Mouse (Mus musculus) retina, adult 2 months (tissue): ENCODE measurements around the gene Ivns1abp.
"Not testable (repeated sequence)": the region's sequence is repeated elsewhere in the genome, so short reads cannot be mapped to it uniquely, and the experiment has no call there.

Experiments
- DNase-seq: peaks from one replicate; pipeline ENCODE4 v3.0.0-alpha.2; 2012; ENCODE audit warnings: low read depth, low spot score

The Ivns1abp gene

GRCm38 (mm10) chr1:151341321-151342044, 2.8 kb upstream of the Ivns1abp start:
- no peak for DNase-seq

DNA sequence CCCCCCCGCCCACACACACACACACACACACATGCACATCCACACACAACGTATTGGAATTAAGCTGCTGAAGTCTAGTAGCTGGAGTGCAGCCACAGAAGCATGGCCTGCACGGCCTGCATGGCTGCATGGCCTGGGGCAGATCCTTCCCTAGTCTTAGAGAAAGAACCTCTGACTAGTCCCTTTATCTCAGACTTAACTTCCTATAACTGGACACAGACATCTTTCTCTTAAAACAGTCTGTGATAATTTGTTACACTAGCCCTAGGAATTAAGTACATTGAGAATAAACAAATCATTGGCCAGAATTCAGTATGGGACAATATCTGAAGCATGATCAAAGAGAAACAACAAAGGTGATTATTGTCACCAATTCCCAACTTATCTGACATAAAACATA, 2.0 kb upstream of the Ivns1abp start:
- no peak for DNase-seq

GRCm38 (mm10) chr1:151342968-151343367, 1.3 kb upstream of the Ivns1abp start:
- no peak for DNase-seq

DNA sequence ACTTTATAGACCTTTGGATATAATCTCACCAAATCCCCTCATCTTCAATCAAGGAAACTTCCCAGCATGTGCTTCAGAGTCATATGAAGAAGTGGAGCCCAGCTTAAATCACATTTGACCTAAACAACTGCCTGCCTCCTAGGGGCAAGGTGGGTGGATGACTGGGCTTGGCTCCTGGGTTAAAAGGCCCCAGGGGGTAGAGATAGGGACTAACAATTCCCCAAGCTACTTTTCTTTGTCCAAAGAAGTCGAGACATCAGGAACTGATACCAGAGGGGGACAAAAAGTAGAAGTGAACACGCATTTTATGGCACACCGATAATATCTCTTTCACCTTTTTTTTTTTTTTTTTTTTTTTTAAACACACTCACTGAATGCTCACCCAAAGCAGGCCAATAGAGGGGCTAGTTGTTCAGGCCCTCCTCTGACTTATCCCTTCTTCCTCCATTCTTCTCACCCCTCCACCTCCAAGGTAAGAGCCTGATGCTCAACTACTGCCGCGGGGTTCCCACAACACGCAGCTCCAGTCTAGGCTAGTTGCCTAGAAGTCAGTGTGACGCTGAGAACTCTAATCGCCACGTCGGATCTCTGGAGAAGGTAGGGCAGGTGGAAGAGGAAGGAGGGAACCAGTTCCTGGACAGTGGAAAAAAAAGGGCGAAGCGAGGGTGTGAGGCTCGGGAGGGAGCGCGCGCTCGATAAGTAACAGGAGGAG, 550 bp upstream of the Ivns1abp start:
- DNase-seq: no peak

DNA sequence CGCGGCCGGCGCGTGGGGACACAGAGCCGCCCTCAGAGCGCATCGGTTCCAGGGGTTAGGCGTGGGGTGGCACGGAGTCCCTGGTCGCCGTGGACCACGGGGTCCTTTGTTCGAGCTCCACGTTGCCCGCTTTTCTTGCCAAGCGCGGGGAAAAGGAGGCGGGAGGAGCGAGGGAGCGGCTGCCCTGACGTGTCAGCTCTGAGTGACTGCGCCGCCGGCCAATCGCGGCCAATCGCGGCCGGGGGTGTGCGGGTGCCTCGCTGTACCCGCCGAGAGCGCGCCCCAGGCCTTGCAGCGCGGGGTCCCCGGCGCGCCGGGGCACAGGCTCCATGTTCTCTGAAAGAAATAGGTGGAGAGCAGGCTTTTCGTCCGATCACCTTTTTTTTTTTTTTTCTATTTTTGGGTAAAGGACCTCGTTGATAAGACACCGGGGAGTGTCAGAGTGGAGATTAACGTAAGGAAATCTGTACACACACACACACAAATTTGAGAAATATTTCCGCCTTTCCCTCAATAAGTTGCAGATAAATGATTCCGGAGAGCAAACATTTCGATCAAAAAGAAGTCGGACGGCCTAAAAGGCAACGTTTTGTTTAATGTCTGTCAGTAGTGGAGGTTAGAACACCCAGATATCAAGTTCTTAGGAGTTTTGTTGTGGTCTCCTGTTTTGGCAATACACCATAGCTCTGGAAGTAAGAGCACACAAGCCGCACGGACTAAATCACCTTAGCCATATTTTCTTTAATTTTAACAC, 1.0 kb downstream of the Ivns1abp start:
- peak; percentile 76 for DNase-seq

- no peak for DNase-seq
Observed at GRCm38 (mm10) chr1:151345863-151346195, 1.6 kb downstream of the Ivns1abp start.

DNA sequence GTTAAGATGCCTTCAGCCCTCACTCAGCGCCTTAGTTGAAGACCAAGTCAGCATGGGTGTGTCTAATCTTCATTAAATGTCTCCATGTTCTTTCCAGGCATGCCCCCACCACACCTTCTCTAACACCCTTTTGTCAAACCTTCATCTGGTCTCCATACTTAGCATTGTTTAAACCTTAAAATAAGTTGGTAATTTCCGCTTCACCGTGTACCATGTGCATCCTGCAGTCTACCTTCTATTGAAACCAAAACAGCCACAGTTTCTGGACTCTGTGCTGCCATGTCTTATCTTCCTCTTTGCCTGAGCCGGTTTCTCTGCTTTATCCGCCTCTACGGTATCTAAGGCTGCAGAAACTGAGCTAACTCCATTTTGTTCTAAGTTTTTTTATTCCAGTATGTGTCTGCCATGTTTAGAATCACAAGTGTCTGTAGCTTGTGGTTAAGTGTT, 2.4 kb downstream of the Ivns1abp start:
- no peak for DNase-seq

GRCm38 (mm10) chr1:151348293-151348692, 4.0 kb downstream of the Ivns1abp start:
- not testable (repeated sequence) for DNase-seq

DNA sequence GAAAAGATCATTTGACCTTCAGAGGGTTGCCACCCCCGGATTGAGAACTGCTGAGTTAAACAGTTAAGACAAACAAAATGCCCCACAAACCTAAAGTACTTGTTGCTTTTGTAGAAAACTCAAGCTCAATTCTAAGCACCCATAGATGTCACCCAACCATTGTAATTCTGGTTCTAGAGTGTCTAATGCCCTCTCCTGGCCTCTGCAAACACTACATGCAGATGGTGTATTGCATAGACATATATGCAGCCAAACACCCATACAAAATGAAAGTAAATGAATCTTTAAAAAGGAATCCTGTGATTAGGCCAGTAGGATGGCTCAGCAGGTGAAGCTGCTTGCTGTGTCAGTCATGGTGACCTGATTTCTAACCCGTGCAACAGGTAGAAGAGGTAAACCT, 8.6 kb downstream of the Ivns1abp start:
- no peak for DNase-seq

DNA sequence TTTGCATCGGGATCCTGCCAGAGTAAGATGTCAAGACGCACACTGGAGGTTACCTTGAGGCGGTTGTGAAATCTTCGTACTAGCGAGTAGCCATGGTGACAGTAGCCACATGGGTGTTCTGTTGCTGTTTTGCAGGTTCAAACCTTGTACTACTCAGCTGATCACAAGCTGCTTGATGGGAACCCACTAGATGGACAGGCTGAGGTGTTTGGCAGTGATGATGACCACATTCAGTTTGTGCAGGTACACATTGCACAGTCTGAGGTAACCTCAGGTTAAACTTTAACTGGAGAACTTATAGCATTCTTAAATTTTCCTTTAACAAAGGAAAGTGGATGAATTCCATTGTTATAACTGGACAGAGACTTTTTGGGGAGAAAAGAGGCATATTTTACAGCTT, 11.7 kb downstream of the Ivns1abp start:
- DNase-seq: no peak

DNA sequence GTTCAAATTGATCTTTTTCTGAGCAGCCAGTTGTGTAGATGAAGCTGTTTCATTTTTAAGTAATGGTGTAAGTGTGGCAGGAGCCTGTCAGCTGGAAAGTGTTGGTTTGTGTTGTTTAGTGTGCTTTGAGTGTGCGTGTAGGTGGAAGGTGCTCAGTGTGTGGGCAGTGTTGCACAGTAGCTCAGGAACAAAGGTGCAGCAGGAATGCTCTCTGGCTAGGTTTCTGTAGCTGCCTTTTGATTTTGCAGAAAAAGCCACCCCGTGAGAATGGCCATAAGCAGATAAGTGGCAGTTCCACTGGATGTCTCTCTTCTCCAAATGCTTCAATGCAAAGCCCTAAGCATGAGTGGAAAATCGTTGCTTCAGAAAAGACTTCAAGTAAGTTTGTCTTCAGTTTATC, 15.1 kb downstream of the Ivns1abp start:
- DNase-seq: no peak

GRCm38 (mm10) chr1:151366944-151367605, 22.8 kb downstream of the Ivns1abp start:
- no peak for DNase-seq

DNA sequence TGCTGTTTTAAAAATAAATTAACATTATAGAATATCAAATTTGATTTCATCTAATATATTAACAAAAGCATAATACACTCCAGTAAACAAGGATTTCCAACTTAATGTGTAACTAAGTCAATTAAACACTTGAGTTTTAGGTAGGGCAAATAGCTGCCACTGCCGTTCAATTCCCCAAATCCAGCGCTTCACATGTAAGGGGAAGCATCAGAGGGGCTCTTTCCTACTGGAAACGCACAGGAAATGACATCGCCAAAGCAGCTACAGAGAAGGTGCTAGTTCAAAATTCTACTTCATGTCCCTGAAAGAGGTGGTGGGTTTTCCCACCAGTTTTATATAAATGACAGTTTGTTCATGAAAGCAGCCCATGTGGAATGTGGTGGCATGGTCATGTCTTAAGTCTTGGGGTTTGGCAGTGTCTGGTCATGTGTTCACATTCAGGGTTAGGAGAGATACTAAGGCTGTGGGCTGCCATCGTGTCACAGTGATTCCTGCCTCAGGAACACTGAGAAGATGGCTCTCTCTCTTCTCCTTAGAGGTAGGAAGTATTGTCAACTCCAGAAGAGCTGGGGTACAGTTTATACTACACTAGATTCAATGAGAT, 23.5 kb downstream of the Ivns1abp start:
- DNase-seq: no peak

DNA sequence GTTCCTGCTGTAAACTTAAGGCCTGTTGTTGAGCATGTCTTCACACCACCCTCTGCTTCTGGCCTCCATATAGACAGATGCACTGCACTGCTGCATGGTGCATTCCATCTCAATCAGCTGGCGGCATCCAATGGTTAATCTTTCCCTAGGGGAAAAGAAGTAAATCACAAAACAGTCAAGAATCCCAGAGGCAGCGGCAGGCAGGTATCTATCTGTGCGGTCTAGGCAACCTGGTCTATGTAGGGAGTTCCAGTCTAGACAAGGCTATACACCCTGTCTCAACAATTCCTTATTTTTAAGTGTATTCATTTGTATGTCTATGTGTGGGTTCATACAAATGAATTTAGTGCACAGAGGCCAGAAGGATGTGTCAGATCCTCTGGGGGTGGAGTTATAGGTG, 24.2 kb downstream of the Ivns1abp start:
- DNase-seq: no peak

- DNase-seq: no peak
Observed at GRCm38 (mm10) chr1:151370573-151370972, 26.3 kb downstream of the Ivns1abp start.

- DNase-seq: no peak
Observed at GRCm38 (mm10) chr1:151371543-151371942, 27.3 kb downstream of the Ivns1abp start.

DNA sequence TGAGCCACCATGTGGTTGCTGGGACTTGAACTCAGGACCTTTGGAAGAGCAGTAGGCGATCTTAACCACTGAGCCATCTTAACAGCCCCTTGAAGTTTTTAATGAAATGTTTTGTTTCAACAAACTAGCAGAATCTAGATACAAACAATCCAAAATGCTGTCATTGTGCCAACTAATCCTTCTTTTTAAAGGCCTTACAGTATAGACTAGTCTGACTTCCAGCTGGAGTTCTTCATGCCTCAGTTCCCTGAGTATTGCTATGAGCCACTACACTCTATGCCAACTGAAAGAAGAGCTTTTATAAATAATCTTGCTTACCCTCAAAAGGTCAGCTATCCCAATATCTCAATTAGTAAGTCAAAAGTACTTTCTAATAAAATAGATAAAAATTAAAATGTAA, 28.5 kb downstream of the Ivns1abp start:
- DNase-seq: no peak

GRCm38 (mm10) chr1:151377353-151377752, 33.1 kb downstream of the Ivns1abp start:
- no peak for DNase-seq

GRCm38 (mm10) chr1:151390029-151390428, 45.8 kb downstream of the Ivns1abp start:
- peak; percentile 8 for DNase-seq

DNA sequence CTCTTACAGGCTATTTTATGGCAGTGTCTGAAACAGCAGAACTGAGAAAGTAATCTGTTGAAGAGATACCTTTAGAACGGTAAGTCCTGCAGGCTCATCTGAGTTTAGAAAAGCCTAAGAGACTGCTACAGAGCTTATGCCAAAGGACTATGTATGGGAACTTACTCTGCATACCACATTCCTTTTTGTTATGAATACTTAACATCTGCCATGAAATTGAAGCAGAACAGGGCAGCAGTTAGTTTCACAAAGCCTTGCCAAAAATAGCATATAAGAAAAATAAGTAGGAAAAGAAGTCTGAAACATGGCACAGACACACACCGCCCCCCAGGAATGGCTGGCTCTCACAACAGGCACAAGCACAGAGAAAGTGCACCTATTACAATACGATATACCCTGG, 65.5 kb downstream of the Ivns1abp start:
- DNase-seq: no peak
